Mouse (Mus musculus): ENCODE data around the gene Obsl1.

The Obsl1 gene

DNA sequence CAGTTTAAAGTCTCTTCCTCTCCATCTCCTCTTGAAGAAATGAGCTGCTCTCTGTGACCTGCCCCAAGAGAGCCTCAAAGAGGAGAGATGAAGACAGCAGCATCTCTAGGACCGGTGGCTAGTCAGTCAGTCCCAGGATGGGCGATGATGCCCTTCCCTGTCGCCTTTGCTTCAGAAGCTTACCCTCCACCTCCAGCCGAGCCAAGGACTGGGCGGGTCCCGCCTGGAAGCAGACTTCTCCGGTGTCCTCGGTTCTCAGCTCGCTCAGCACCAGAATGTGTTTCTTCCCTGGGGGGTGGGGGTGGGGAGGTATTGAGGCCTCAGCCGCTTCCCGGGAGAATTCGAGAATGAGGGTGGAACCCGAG lies 19.2 kb downstream of the Obsl1 start:
- peak in 1 of 2 experiments; percentile 31 for DNase-seq (ENCODE audit: low spot score in 2 of 2)

DNA sequence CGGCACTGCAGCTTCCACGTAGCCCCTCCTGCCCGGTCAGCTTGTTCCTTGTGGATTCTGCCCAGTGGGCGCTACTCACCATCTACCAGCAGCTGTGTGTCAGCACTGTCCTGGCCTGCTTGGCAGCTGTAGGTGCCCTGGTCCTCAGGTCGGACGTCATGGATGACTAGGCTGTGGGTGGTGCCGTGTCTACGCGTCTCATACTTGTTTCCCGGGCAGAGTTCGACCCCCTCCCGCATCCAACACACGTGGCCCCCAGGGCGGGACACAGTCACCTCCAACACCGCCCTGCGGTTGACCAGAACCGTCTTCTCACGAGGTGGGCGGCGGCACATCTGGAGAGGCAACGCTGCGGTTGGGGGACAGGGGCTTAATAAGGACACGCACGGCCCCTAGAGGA lies 19.7 kb downstream of the Obsl1 start:
- no peak for DNase-seq (ENCODE audit: low spot score in 2 of 2)

DNA sequence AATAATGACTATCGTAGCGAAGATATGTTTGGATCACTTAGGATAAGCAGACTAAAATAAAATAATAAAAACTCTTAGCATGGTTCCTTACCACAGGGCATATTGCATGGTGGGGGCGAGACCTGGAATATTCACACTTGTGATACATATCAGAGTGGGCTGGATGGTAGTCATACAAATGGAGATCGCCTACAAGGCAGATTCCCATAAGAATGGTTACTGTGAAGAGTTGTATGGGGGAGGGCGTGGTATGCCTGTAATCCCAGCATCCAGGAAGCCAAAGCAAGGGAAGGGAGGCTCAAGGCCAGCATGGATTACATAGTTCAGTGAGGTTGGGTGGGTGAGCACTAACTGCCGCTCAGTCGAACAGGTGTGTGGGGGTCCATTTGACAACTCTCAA lies 25.5 kb downstream of the Obsl1 start:
- no peak for DNase-seq (ENCODE audit: low spot score in 2 of 2)

DNA sequence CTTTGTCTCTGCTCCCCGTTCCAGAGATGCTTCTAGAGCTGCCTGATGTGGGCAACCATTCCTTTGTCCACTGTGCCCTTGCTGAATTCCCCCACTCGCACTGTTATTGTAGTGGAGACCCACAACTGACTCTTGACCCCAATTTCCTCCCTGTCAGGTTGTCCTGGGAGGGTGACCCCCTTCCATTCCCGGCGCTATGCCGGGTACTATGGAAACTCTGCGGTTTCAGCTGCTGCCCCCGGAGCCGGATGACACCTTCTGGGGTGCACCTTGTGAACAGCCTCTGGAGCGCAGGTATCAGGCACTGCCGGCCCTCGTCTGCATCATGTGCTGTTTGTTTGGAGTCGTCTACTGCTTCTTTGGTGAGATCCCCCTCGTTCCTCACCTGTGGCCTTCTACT lies 26.2 kb downstream of the Obsl1 start:
- no peak for DNase-seq (ENCODE audit: low spot score in 2 of 2)

DNA sequence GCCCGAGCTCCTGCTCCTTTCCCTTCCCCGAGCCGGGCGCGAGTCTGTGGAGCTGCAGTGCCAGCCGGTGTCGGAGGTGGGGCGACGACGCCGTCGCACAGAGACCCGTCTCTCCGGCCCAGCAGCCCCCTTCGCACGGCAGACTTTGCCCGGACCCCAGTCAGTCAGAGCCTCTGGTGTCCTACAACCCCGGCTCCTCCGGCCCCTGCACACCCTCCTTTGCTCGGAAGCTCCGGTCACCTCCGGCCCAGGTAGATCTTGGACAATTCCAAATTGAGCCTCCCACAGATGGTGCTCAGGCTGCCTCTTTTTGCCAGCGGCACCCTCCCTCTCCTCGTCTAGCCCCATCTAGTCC lies 26.6 kb downstream of the Obsl1 start:
- no peak for DNase-seq (ENCODE audit: low spot score in 2 of 2)

DNA sequence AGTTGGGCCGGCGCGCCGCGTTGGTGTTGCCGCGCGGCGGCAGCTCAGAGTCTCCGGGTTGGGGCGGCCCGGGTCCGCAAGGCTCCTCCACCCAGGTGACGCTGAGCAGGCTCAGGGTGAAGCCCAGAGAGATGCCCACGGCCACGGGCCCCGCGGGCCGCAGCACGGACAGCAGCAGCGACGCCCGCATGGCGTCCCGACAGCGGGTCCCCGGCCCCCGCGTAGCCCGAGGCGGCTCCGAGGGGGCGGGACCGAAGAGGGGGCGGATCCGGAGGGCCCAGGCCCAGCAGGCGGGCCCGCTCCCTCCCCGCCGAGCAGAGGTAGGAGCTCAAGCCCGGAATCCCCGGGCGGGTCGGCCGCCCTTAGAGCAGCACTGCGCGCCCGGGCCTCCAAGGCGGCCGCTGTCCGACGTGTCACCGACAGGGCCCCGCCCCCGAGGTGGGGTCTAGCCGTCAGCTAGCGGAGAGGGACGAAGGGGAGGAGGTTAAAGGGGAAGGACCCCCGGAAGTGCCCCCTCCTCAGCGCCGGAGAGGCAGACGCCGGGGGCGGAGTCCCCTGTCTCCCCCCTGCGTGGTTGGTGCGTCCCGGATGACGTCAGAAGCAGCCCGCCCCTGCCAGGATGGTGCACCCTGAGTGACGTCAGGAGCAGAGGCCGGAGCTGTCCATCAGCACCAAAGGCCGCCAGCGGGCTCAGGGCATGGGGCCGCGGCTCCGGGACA lies 27.2 kb downstream of the Obsl1 start, which contains the start of the genes Chpf and Tmem198:
TSS of gene Chpf (minus strand) at position 392 of the 719 bp plus-strand sequence.
TSS of gene Tmem198 (plus strand) at position 617 of the 719 bp plus-strand sequence.
- peak; percentile 97 to 98 for DNase-seq (ENCODE audit: low spot score in 2 of 2)

DNA sequence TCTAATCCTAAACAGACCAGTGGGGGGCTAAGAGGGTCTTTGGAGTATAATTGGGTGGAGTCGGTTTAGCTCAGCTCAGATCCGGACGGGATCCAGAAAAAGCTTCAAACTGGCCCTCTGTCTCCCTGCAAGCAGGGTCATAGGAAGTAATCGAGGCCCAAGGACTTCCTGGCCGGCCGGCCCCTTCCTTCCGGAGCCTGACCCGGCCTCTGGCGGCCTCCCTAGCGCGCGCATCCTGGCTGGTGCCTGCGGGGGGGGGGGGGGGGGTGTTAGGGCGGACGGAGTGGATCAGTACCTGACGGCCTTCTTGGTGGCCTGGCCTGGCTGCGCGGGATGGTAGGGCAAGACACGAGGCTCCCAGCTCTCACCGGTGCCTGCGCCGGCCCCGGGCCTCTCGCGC lies 27.8 kb downstream of the Obsl1 start:
- DNase-seq (ENCODE audit: low spot score in 2 of 2): no peak

DNA sequence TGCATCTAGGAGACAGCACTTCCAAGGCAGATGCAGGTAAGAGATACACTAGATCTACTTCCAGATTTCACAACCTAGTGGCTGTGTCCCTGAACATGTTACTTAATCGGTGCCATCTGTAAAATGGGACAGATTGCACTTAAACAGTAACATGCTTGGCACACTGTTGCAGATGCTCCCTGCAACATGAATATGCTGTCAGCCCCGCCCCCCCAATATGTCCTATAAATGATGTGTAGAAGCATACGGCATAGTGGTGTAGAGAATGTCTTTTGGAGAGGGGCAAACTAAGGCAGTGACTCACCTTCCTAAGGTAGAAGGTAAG lies 28.3 kb downstream of the Obsl1 start:
- no peak for DNase-seq (ENCODE audit: low spot score in 2 of 2)

DNA sequence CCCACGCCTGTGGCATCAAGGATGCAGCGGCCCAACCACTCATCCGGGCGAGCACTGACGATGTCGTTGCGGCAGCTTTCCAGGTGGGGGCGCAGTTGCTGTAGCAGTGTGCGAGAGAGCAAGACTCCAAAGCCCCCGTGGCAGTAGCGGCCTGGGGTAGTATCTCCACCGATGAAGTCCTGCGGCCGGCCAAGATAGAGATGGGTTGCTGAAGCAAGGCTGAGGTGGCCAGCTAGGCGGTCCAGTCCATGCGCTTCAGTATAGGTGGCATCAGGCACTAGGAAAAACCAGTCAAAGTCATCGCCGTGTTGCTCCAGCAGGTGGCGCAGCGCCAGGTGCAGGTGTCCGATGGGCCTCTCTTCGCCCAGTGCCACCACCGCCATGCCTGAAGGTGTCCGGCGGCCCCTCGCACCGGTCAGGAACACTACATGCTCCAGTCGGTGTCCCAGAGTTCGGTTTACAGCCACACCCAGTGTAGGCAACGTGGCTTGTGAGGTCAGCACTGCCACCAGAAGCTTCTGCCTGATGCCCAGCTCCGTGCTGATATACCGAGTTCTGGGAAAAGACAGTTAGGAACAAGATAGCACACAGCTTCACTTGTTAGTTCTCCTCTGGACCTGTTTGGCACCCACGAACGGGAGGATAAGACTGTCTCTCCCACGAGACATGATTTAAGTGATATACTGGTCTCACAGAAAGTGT lies 28.8 kb downstream of the Obsl1 start:
- DNase-seq (ENCODE audit: low spot score in 2 of 2): peak; percentile 75 to 90

DNA sequence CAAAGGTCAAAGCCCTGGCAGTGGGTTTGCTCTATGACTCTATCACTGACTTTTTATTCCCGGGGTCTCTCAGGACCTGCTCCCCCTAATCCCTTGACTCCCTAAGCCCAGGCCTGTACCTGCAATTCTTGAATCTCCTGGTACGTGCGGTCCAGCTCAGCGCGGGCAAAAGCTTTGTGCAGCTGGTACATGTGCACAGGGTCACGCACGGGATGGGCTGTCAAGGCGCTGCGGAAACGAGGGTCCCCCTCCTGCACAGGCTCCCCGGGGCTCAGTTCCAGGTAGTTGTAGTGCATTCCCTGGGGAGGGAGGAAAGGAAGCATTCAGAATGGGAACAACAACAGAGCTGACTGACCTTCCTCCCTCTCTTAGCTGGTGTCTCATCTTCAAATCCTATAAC lies 29.8 kb downstream of the Obsl1 start:
- no peak for DNase-seq (ENCODE audit: low spot score in 2 of 2)

DNA sequence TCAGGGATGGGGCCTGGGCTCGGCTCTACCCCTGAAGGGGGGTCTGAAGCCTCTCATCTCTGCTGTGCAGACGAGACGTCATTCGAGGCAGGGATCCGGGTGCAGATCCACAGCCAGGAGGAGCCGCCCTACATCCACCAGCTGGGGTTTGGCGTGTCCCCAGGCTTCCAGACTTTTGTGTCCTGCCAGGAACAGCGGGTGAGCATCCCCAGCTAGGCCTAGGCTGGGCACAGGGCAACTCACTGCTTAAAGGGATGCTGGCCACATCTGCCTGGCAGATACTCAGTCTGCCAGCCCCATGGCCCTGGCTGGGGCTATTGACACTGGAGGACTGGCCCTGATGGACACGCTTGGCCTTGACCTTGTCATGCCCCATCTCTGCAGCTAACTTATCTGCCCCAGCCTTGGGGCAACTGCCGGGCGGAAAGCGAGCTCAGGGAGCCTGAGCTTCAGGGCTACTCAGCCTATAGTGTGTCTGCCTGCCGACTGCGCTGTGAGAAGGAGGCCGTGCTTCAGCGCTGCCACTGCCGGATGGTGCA lies 36.9 kb downstream of the Obsl1 start:
- no peak for DNase-seq (ENCODE audit: low spot score in 2 of 2)

DNA sequence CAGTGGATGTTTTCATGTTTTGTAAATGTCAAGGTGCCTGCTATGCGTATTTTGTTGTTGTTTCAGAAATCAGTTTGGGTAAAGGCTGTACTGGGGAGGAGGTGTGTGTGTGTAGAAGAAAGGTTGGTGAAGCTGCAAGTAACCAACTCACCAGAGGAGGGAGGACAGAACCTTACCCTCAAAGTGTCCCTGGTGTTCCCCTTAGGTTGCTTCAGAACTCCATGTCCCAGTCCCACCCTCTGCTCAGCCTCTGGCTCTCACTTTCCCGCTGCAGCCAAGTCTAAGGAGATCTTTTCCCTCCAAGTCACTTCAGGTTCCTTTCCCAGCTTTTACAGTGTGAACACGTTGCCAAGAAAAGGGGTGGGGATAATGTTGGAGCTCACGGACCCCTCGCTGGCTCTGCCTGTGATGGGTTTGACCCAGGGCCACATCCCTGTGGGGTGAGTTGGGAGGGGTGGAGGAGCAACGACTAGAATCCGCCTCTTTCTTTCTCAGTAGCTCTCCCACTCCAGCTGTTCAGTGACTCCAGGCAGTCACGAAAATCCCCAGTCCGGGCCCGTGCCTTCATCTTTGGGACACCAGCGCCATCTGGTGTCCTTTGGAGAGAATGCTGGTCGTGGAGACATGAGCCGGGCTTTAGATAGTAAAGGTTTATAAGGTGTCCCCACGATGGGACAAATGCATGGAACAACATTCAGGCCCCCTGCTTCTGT lies 38.9 kb downstream of the Obsl1 start:
- peak; percentile 69 to 84 for DNase-seq (ENCODE audit: low spot score in 2 of 2)

DNA sequence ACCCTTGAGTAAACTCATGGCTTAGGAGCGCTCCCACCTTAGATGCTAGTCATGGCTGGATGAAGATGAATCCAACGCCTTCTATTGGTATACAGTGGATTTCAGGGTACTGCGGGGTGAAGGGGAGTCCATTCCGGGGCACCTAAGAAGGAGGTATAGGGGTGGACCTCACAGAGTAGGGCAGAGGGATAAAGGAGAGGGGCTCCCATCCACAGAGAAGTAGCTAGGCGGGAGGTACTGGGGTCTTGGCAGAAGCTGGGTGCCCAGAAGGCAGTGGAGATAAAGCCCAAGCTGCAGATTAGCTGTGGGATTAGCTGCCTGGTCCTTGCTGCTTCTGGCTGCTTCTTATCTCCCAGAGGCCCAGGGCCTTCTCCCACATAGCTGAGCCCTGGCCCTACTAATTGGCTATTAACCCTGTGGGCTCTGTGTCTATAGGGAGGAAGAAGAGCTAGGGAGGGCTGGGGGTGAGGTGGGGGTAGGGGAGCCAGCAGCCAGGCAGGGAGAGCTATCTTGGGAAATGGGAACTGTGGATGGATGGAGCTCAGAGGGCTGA lies 42.5 kb downstream of the Obsl1 start:
- DNase-seq (ENCODE audit: low spot score in 2 of 2): no peak

DNA sequence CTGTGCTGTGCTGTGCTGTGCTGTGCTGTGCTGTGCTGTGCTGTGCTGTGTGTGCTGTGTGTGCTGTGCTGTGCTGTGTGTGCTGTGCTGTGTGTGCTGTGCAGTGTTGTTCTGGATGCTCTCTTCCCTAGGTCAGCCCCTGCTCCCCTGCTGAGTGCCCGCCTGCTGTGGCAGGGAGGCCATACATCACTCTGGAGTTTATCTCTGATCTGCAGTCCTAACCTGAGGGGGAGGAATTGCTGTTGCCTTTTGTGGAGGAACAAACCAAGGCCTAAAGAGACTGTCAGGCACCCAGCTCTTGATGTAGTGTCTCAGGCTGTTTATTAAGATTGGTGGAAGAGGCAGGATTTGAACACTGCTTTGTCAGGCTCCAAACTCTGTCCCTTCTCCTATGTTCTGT lies 43.6 kb downstream of the Obsl1 start:
- DNase-seq (ENCODE audit: low spot score in 2 of 2): no peak

DNA sequence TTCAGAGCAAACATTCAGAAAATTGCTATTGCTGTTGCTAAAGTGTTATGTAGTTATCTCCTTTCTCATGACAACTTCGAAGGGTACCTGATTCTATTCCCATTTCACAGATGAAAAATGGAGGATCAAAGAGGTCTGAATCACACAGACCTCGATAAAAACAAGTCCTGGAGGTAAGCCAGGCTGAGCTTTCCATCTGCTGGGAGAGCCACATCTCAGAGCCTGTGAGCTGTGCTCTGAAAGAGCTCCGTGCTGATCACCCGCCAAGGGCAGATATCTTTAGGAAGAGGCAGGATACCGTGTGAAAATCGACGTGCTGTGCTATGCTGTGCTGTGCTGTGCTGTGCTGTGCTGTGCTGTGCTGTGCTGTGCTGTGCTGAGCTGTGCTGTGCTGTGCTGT lies 46.0 kb downstream of the Obsl1 start:
- no peak for DNase-seq (ENCODE audit: low spot score in 2 of 2)

DNA sequence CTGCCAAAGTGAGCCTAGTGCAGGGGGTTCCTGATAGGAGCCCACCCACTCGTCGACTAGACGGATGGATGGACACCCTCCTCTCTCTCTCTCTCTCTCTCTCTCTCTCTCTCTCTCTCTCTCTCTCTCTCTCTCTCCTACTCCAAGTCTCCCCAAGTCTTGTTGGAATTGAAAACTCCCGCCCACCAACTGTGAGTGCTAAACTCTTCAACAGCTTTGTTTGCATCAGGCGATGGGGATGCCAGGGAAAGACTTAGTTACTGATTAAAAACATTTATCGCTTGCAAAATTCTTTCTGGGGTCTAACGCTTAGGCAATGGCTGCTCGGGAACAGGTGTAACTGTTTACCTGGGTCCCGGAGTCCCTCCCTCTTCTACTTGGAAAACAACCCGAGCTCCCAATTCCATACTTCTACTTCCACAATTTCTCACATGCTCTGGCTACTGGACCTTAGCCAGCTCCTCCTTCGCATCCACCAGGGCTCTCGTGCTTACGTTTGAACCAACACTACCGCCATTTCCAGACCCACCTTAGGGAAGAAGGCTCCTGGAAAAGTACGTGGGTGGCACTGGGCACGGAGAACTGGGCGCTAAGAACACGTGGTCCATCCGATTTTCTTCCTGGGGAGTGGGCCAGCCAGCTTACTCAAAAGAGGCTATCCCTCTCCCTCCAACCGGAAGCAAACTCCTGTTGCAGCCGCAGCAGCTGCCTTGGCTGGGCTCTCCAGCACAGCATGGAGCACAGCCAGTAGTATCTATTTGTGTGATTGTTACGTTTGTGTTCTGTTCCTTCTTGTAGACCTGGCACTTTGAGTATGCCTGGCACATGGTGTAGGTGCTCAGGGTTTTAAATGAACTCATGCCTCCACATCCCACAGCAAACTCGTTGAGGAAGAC lies 47.2 kb downstream of the Obsl1 start:
- peak in 1 of 2 experiments; percentile 19 for DNase-seq (ENCODE audit: low spot score in 2 of 2)

DNA sequence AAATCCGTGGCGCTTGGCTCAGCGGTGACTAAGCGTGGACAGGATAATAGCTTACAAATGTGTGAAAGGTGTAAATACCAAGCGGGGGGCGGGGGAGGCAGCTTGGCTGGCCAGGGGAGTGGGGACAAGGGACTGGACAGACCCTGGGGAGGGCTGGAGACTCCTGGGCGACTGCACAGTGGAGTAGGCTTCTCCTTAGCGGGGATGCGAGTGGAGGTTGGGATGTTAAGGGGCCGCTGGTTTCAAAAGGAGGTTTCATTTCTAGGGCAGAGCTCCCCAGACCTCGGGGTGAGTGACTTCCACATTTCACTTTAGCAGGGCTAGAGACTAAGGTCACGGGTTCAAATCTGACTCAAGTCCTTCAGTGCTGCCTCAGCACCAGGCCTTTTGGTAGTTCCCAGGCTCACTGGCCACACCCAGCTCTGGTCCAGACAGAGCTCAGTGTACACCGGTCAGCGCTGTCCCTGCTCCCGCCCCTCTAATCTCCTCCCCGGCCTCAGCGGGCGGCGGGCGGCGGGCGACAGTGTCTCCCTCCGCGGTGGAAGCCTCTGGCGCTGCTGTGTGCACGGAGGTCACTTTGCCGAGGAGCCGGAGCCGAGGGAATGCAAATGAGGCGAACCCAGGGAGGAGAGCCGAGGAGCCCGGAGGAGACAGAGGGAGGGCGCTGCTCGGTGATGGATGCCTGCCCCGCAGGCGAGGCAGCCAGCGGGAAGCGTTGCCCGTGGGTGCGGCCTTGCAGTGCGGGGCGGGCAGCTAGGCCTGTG lies 48.0 kb downstream of the Obsl1 start:
- no peak for DNase-seq (ENCODE audit: low spot score in 2 of 2)

DNA sequence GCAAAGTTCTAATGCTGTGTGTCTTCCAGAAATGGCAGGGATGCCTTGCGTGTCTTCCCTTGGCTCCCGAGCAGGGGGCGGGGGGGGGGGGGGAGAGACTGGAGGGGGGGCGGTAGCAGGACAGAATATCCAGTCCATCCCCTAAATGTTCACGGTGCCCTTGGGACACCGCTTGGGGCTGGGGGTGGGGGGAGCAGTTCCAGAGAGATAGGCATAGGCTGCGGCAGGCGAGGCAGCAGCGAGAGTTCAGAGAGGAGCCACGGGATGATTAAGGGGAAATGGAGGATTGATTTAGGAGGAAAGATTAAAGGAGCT lies 48.6 kb downstream of the Obsl1 start:
- no peak for DNase-seq (ENCODE audit: low spot score in 2 of 2)

DNA sequence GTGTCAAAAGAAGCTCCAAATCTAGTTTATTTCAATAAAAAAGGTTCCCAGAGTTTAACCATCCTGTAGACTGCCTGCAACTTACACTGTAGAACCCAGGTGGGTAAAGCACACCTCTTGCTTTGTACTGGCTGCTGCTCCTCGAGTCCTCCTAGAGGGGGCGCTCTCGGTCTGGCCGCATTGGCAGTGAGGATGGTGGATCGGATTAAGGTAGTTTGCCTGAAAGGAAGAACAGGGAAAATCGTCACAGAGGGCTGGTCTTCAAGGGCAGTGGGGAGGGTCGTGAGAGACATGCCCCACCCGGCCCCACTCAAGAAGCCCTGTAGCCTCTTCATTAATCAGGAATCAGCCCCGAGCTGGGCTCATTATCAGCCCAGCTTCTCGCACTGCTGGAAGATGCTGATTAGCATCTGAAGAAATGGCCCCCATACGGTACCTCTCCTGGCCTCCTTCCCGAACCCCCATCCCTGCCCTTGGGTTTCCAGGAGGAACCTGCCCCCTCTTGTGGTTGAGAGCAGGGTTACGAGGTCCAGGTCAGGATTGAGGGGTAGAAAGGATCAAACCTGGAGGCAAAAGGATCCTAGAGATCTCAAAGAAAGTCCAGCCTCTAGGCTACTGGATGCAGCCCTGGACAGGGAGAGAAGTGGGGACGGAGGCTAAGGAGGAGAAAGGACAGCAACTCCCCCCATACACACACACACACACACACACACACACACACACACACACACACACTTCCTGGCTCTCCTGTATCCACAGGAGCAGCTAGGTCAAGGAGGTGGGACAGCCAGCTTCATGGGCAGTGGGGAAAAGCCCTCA lies 49.3 kb downstream of the Obsl1 start:
- DNase-seq (ENCODE audit: low spot score in 2 of 2): no peak

DNA sequence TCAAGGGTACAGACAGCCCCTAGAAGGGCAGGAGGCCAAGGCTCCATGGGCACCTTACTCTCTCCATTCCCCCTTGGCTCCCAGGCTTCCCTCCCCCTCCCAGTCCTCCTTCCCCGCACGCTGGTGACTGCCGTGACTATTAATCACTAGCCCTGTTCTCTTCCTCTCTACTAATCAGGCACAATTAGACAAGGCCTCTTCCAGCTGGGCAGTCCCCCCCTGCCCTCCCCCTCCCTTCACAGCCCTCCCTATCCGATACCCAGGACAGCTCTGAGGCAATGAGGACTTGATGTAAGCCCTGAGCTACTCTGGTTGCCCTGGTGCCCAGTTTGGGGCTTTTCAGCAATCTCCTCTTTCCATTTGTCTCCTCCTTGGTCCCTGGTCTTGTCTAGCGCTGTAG lies 50.3 kb downstream of the Obsl1 start:
- DNase-seq (ENCODE audit: low spot score in 2 of 2): no peak
